Comparison of ENCODE assay signal across 39 mouse cellular contexts in genomic region chr9:21862181-21862580, GRCm38 (mm10). TPM values are rescaled to one million over a fixed set of nuclear protein-coding genes. Genes with fewer than 3 reads are reported as not detected.
"Had no signal": no experiment of that assay in that cellular context is flagged by ENCODE, and none has a peak within 500 bp of the region (broad histone marks: within the 10 kb centered on the region; RNA-seq: fewer than 3 reads in every experiment).

No protein-coding gene starts in this region.

- H3K27ac ChIP-seq: limb, embryonic 10.5 days; limb, embryonic 12.5 days; limb, embryonic 13.5 days; limb, embryonic 15.5 days; liver, embryonic 12.5 days; liver, embryonic 13.5 days; liver, embryonic 14.5 days; liver, embryonic 15.5 days; lung, embryonic 15.5 days; macrophage; midbrain, embryonic 10.5 days; midbrain, embryonic 12.5 days; midbrain, embryonic 13.5 days; midbrain, embryonic 15.5 days; neural tube, embryonic 12.5 days; neural tube, embryonic 13.5 days had no signal

- ATAC-seq: liver, embryonic 12.5 days; liver, postnatal 0 days; lung, postnatal 0 days; midbrain, embryonic 13.5 days; midbrain, embryonic 15.5 days; midbrain, embryonic 16.5 days had no signal

- H3K9me3 ChIP-seq: limb, embryonic 10.5 days; limb, embryonic 12.5 days; limb, embryonic 15.5 days; liver, embryonic 12.5 days; lung, embryonic 15.5 days; midbrain, embryonic 15.5 days had no signal

- H3K27me3 ChIP-seq: limb, embryonic 12.5 days; limb, embryonic 13.5 days; limb, embryonic 15.5 days; liver, embryonic 12.5 days; liver, embryonic 13.5 days; liver, embryonic 15.5 days; lung, embryonic 15.5 days; midbrain, embryonic 12.5 days; midbrain, embryonic 13.5 days; midbrain, embryonic 15.5 days; neural tube, embryonic 12.5 days; neural tube, embryonic 13.5 days had no signal

- H3K36me3 ChIP-seq: limb, embryonic 10.5 days; limb, embryonic 12.5 days; limb, embryonic 13.5 days; limb, embryonic 15.5 days; liver, embryonic 12.5 days; liver, embryonic 13.5 days; liver, embryonic 15.5 days; lung, embryonic 15.5 days; midbrain, embryonic 10.5 days; midbrain, embryonic 12.5 days; midbrain, embryonic 13.5 days; midbrain, embryonic 15.5 days; neural tube, embryonic 12.5 days; neural tube, embryonic 13.5 days had no signal

- H3K4me2 ChIP-seq: limb, embryonic 12.5 days; limb, embryonic 13.5 days; limb, embryonic 15.5 days; liver, embryonic 11.5 days; liver, embryonic 12.5 days; liver, embryonic 13.5 days; liver, embryonic 15.5 days; lung, embryonic 14.5 days; lung, embryonic 15.5 days; midbrain, embryonic 11.5 days; midbrain, embryonic 12.5 days; midbrain, embryonic 13.5 days; midbrain, embryonic 15.5 days; neural tube, embryonic 12.5 days; neural tube, embryonic 13.5 days had no signal

- H3K4me3 ChIP-seq: limb, embryonic 10.5 days; limb, embryonic 12.5 days; limb, embryonic 13.5 days; limb, embryonic 15.5 days; liver, embryonic 12.5 days; liver, embryonic 13.5 days; liver, embryonic 15.5 days; lung, embryonic 15.5 days; megakaryocyte, embryonic 14.5 days; midbrain, embryonic 10.5 days; midbrain, embryonic 12.5 days; midbrain, embryonic 13.5 days; midbrain, embryonic 15.5 days; myocyte; neural tube, embryonic 12.5 days; neural tube, embryonic 13.5 days had no signal

- DNase-seq: left cerebral cortex, postnatal 4 days; liver; liver, embryonic 13.5 days; liver, postnatal 0 days; lung, adult 18-20 months; lung, adult 2 months; lung, embryonic 14.5 days; lung, postnatal 10 days; lung, postnatal 14 days; lung, postnatal 36 days; midbrain, embryonic 14.5 days had no signal

- H3K4me1 ChIP-seq: liver, embryonic 12.5 days; liver, embryonic 13.5 days; liver, embryonic 15.5 days; midbrain, embryonic 10.5 days; midbrain, embryonic 12.5 days; midbrain, embryonic 13.5 days; midbrain, embryonic 15.5 days; neural tube, embryonic 12.5 days; neural tube, embryonic 13.5 days had no signal

- H3K9ac ChIP-seq: limb, embryonic 12.5 days; limb, embryonic 13.5 days; limb, embryonic 15.5 days; liver, embryonic 12.5 days; liver, embryonic 13.5 days; liver, embryonic 14.5 days; liver, embryonic 15.5 days; liver, postnatal 0 days; lung, embryonic 14.5 days; lung, embryonic 15.5 days; midbrain, embryonic 12.5 days; midbrain, embryonic 13.5 days; midbrain, embryonic 15.5 days; neural tube, embryonic 12.5 days; neural tube, embryonic 13.5 days had no signal

RNA-seq across cellular contexts. Expression of gene Angptl8, which starts 26.9 kb away (rescaled TPM):
- total RNA-seq: left cerebral cortex, postnatal 10 days; left cerebral cortex, postnatal 14 days; left cerebral cortex, postnatal 25 days; left cerebral cortex, postnatal 36 days; left cerebral cortex, postnatal 4 days; megakaryocyte-erythroid progenitor cell, adult 5-6 weeks; monocyte, adult 5-6 weeks had no signal
- polyA plus RNA-seq: macrophage; myocyte; neural tube, embryonic 11.5 days had no signal
